Mouse (Mus musculus) myocyte (in vitro differentiated cells): ENCODE data around the gene Amz2. TPM values are rescaled to one million over a fixed set of nuclear protein-coding genes. Genes with fewer than 3 reads are reported as not detected.

ENCODE experiments used
- H3K27me3 ChIP-seq: one replicate; pipeline ENCODE4 v1.6.1; 2011; ENCODE audit not compliant: control insufficient read depth, insufficient read depth, insufficient read length
- H3K36me3 ChIP-seq: one replicate; pipeline ENCODE4 v1.6.1; 2011; ENCODE audit not compliant: control insufficient read depth, insufficient read depth
- H3K4me2 ChIP-seq: one replicate; pipeline ENCODE4 v1.6.1; 2011; ENCODE audit warnings: low read depth, control low read depth
- H3K4me3 ChIP-seq: one replicate; pipeline ENCODE4 v1.5.1; 2011; ENCODE audit warnings: mild to moderate bottlenecking, control low read depth, moderate library complexity
- H3K79me2 ChIP-seq: one replicate; pipeline ENCODE4 v1.6.1; 2011; ENCODE audit not compliant: control insufficient read depth, insufficient read depth
- H3ac ChIP-seq: one replicate; pipeline ENCODE4 v1.6.1; 2011; ENCODE audit not compliant: control insufficient read depth, insufficient read length
- CEBPB ChIP-seq: IDR thresholded peaks from 2 replicates; pipeline ENCODE4 v1.6.1; 2011; ENCODE audit warnings: mild to moderate bottlenecking, moderate library complexity; ENCODE audit not compliant: poor library complexity, insufficient read depth, severe bottlenecking
- E2F4 ChIP-seq: IDR thresholded peaks from one replicate; pipeline ENCODE4 v1.6.1; 2011; ENCODE audit warnings: mild to moderate bottlenecking, control low read depth, moderate library complexity; ENCODE audit not compliant: insufficient read depth
- MAX ChIP-seq: IDR thresholded peaks from one replicate; pipeline ENCODE4 v1.6.1; 2011; ENCODE audit warnings: low read depth, mild to moderate bottlenecking, control low read depth
- MYOD1 ChIP-seq, 3 experiments: IDR thresholded peaks; one replicate each; pipeline ENCODE4 v1.6.1; 2011; ENCODE audit warnings: control low read depth in 2 of 3, low read depth in 2 of 3, mild to moderate bottlenecking in 2 of 3, moderate library complexity in 1 of 3; ENCODE audit not compliant: insufficient read length in 2 of 3, control insufficient read depth in 1 of 3
- MYOG ChIP-seq, 3 experiments: IDR thresholded peaks; one replicate each; pipeline ENCODE4 v1.6.1; 2011; ENCODE audit warnings: control low read depth in 2 of 3, low read depth in 2 of 3, mild to moderate bottlenecking in 2 of 3; ENCODE audit not compliant: insufficient read length in 2 of 3, control insufficient read depth in 1 of 3, insufficient read depth in 1 of 3
- POLR2A ChIP-seq: IDR thresholded peaks from one replicate; pipeline ENCODE4 v1.6.1; 2011; ENCODE audit warnings: low read depth, mild to moderate bottlenecking, control low read depth, moderate library complexity; ENCODE audit not compliant: insufficient read length
- POLR2AphosphoS2 ChIP-seq: IDR thresholded peaks from one replicate; pipeline ENCODE4 v1.6.1; 2011; ENCODE audit warnings: low read depth, control low read depth; ENCODE audit not compliant: insufficient read length
- REST ChIP-seq: IDR thresholded peaks from one replicate; pipeline ENCODE4 v1.6.1; 2011; ENCODE audit warnings: mild to moderate bottlenecking, control low read depth, moderate library complexity; ENCODE audit not compliant: insufficient read depth, insufficient read length
- SRF ChIP-seq: IDR thresholded peaks from one replicate; pipeline ENCODE4 v1.6.1; 2011; ENCODE audit warnings: low read depth; ENCODE audit not compliant: control insufficient read depth, insufficient read length
- TCF12 ChIP-seq: IDR thresholded peaks from one replicate; pipeline ENCODE4 v1.6.1; 2011; ENCODE audit warnings: mild to moderate bottlenecking, control low read depth; ENCODE audit not compliant: poor library complexity, insufficient read depth, severe bottlenecking
- TCF3 ChIP-seq: IDR thresholded peaks from one replicate; pipeline ENCODE4 v1.6.1; 2011; ENCODE audit warnings: low read depth, control low read depth; ENCODE audit not compliant: insufficient read length
- USF1 ChIP-seq: IDR thresholded peaks from one replicate; pipeline ENCODE4 v1.6.1; 2011; ENCODE audit warnings: low read depth, mild to moderate bottlenecking, control low read depth, moderate library complexity
- polyA plus RNA-seq: library from polyadenylated mRNA; unstranded; fragments of >200 nt; fragmentation: generic; extraction: Trizol; gene quantifications from one replicate; pipeline ENCODE4 v1.2.1, GENCODE M21; 2012; ENCODE audit warnings: missing spikeins

The Amz2 gene
- polyA plus RNA-seq, 1 experiment: 31.5 TPM

DNA sequence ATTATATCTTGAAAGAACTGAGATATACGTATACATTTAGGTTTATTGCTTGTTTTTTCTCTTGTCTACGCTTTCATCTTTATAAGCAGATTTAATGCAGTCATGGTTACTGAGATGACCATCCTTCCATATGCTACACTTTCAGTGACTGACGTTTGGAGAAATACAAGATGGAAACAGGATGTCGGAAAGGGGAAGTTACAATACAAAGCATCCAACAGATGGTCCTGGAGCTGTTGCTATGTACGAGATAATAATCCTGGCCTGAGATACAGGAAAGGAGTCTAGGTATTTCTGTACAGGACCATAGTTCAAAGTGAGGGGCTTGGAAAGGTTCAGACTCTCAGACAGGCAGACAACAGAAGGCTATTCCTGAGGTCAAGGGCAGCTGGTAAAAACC lies 45.1 kb upstream of the Amz2 start:
- Histone ChIP-seq H3K4me2 (no peak overlapping the region), H3K36me3 (no peaks in the 10 kb centered on the region), H3K27me3 (no peaks in the 10 kb centered on the region), H3K79me2 (peaks cover 98% of the 10 kb centered on the region), H3K4me3 (no peak overlapping the region), H3ac (no peak overlapping the region)
- no peak for TF ChIP-seq TCF3

DNA sequence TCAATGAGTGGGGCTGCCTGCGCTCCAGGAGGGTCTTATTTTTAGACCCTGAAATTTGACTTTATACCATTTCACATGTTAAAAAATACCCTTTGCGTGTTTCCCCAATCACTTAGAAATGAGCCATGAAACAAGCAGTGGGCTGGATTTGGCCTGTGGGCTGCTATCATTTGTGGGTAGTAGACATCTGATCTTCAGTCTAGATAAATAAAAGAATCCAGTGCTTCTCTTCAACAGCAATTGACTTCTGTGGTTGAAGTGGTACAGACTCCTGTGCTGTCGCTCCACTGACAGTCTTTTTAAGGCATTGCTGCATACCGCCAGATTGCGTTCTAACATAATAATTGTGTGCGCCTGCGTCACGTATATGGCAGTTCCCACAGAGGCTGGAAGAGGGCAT lies 40.5 kb upstream of the Amz2 start:
- no peaks in the 10 kb centered on the region for H3K27me3 ChIP-seq
- no peak overlapping the region for H3K4me2 ChIP-seq
- no peak overlapping the region for H3K4me3 ChIP-seq
- no peaks in the 10 kb centered on the region for H3K36me3 ChIP-seq
- TF ChIP-seq MAX (no peak), TCF12 (no peak), USF1 (no peak), MYOG (IDR thresholded peaks at IDR 0.05; ENCODE audit: control insufficient read depth in 1 of 3, insufficient read depth in 1 of 3, insufficient read length in 2 of 3, low read depth in 2 of 3) (no peak), E2F4 (no peak), CEBPB (no peak), POLR2A (no peak), POLR2AphosphoS2 (no peak), SRF (no peak), TCF3 (no peak), REST (no peak), MYOD1 (IDR thresholded peaks at IDR 0.05; ENCODE audit: control insufficient read depth in 1 of 3, insufficient read length in 2 of 3, low read depth in 2 of 3) (no peak)
- H3K79me2 ChIP-seq: peaks cover 90% of the 10 kb centered on the region
- H3ac ChIP-seq: no peak overlapping the region

DNA sequence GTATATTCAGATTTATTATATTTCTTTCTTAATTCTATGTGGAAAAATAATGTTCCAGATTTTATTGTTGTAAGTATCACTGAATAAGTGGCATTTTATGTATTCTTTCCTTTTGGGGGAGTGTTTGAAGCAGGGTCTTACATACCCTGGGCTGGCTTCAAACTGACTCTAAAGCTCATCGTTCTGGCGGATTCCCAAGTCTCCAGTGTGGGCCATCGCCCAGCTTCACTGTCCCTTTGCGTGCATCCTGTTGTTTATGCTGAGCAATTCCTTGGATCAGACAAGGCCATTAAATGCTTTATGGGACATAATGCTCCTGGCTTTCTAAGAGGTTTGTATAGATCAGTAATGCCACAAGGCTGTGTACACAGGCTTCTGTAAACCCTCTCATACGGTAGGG lies 36.7 kb upstream of the Amz2 start:
- Histone ChIP-seq H3ac (no peak overlapping the region), H3K36me3 (no peaks in the 10 kb centered on the region), H3K4me2 (no peak overlapping the region), H3K4me3 (no peak overlapping the region), H3K79me2 (peaks cover 56% of the 10 kb centered on the region), H3K27me3 (no peaks in the 10 kb centered on the region)
- TF ChIP-seq TCF3 (no peak), MYOD1 (IDR thresholded peaks at IDR 0.05; ENCODE audit: control insufficient read depth in 1 of 3, insufficient read length in 2 of 3, low read depth in 2 of 3) (no peak), TCF12 (no peak), E2F4 (no peak), USF1 (no peak), SRF (no peak), CEBPB (no peak), MAX (no peak), MYOG (IDR thresholded peaks at IDR 0.05; ENCODE audit: control insufficient read depth in 1 of 3, insufficient read depth in 1 of 3, insufficient read length in 2 of 3, low read depth in 2 of 3) (no peak), REST (no peak), POLR2A (no peak), POLR2AphosphoS2 (no peak)

DNA sequence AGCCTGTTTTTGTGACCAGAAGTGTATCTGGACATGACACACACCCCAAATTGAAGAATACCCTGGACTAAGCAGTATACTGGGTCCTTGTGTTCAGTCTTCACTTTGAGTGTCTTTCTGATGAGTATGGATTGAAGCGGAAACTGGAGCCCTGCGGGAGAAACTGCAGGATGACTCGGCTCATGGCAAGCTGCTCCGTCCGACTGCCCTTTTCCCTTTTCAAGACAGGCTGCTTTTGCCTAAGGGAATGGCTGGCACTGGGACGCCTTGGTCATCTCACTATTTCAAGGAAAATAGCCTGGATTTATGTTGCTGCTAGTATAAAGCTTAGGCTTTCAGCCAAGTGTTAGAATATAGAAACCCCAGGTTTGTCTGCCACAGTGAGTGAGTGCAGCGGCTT lies 34.5 kb upstream of the Amz2 start:
- Histone ChIP-seq H3K4me2 (no peak overlapping the region), H3K4me3 (no peak overlapping the region), H3ac (no peak overlapping the region), H3K27me3 (no peaks in the 10 kb centered on the region), H3K36me3 (peaks cover 7% of the 10 kb centered on the region), H3K79me2 (peaks cover 35% of the 10 kb centered on the region)
- TF ChIP-seq CEBPB: no peak
- TF ChIP-seq TCF12: no peak
- TF ChIP-seq REST: no peak
- TF ChIP-seq MYOG (IDR thresholded peaks at IDR 0.05; ENCODE audit: control insufficient read depth in 1 of 3, insufficient read depth in 1 of 3, insufficient read length in 2 of 3, low read depth in 2 of 3): no peak
- no peak for TF ChIP-seq SRF
- TF ChIP-seq MYOD1 (IDR thresholded peaks at IDR 0.05; ENCODE audit: control insufficient read depth in 1 of 3, insufficient read length in 2 of 3, low read depth in 2 of 3): no peak
- TF ChIP-seq POLR2A: no peak
- no peak for TF ChIP-seq POLR2AphosphoS2
- TF ChIP-seq MAX: no peak
- TF ChIP-seq E2F4: no peak
- no peak for TF ChIP-seq TCF3
- TF ChIP-seq USF1: no peak

- Histone ChIP-seq H3K4me3 (no peak overlapping the region), H3K27me3 (no peaks in the 10 kb centered on the region), H3K79me2 (peaks cover 30% of the 10 kb centered on the region), H3K36me3 (peaks cover 9% of the 10 kb centered on the region), H3K4me2 (no peak overlapping the region), H3ac (no peak overlapping the region)
- TF ChIP-seq TCF12 (no peak), MAX (no peak), SRF (no peak), POLR2AphosphoS2 (no peak), MYOD1 (IDR thresholded peaks at IDR 0.05; ENCODE audit: control insufficient read depth in 1 of 3, insufficient read length in 2 of 3, low read depth in 2 of 3) (no peak), E2F4 (no peak), TCF3 (no peak), USF1 (no peak)
These were observed 34.0 kb upstream of the Amz2 start for GRCm38 (mm10) chr11:109391760-109392159.
